Mouse (Mus musculus) heart, embryonic 12.5 days (tissue): ENCODE data around the gene Olfr69. TPM values are rescaled to one million over a fixed set of nuclear protein-coding genes. Genes with fewer than 3 reads are reported as not detected.
"Not testable (repeated sequence)": the region's sequence is repeated elsewhere in the genome, so short reads cannot be mapped to it uniquely, and the experiment has no call there.

ENCODE experiments used
- ATAC-seq: fragments of 200-750 bp; cut with Nextera tagmentation; 2 replicates; pipeline ENCODE4 v1.8.0; 2017; ENCODE audit warnings: moderate TSS enrichment, moderate library complexity; ENCODE audit not compliant: insufficient number of reproducible peaks, low FRiP score
- H3K27ac ChIP-seq: fragments of 300-500 bp; sonication (generic); 2 replicates; pipeline ENCODE4 v1.5.1; 2016; ENCODE audit warnings: mild to moderate bottlenecking, moderate library complexity; ENCODE audit not compliant: poor library complexity, severe bottlenecking
- H3K27me3 ChIP-seq: fragments of 300-500 bp; sonication (generic); replicated peaks from 2 replicates; pipeline ENCODE4 v1.6.1; 2016; ENCODE audit warnings: mild to moderate bottlenecking, moderate library complexity
- H3K36me3 ChIP-seq: fragments of 300-500 bp; sonication (generic); 2 replicates; pipeline ENCODE4 v1.6.1; 2016; ENCODE audit warnings: mild to moderate bottlenecking, moderate library complexity
- H3K4me1 ChIP-seq: fragments of 300-500 bp; sonication (generic); replicated peaks from 2 replicates; pipeline ENCODE4 v1.6.1; 2016; ENCODE audit warnings: mild to moderate bottlenecking
- H3K4me2 ChIP-seq: fragments of 300-500 bp; sonication (generic); 2 replicates; pipeline ENCODE4 v1.6.1; 2016; ENCODE audit warnings: mild to moderate bottlenecking, moderate library complexity
- H3K4me3 ChIP-seq: fragments of 300-500 bp; sonication (generic); 2 replicates; pipeline ENCODE4 v1.5.1; 2016; ENCODE audit warnings: mild to moderate bottlenecking
- H3K9ac ChIP-seq: fragments of 300-500 bp; sonication (generic); 2 replicates; pipeline ENCODE4 v1.6.1; 2016; ENCODE audit warnings: mild to moderate bottlenecking, moderate library complexity
- H3K9me3 ChIP-seq: fragments of 300-500 bp; sonication (generic); replicated peaks from 2 replicates; pipeline ENCODE4 v1.6.1; 2016; ENCODE audit warnings: mild to moderate bottlenecking, moderate library complexity
- WGBS: fragments of 180-500 bp; shearing (Covaris S2); methylation state at CpG from one replicate; pipeline ENCODE4 v1.1.7; 2016; 5-methylcytosine and 5-hydroxymethylcytosine counted together
- polyA plus RNA-seq: library from polyadenylated mRNA; unstranded; fragments of >200 nt; fragmentation: Nextera tagmentation; extraction: Ambion mirVana; gene quantifications from 2 replicates; pipeline ENCODE4 v1.2.1, GENCODE M21; 2016

The Olfr69 gene
- polyA plus RNA-seq, 1 experiment from 2014 or later, result not detected

GRCm38 (mm10) chr7:103806856-103807255, 35.5 kb upstream of the Olfr69 start:
- Histone ChIP-seq H3K4me2 (no peak overlapping the region), H3K36me3 (no peaks in the 10 kb centered on the region), H3K9ac (no peak overlapping the region), H3K4me1 (no peaks in the 10 kb centered on the region; the same call in 1 of the 2 replicates), H3K4me3 (no peak overlapping the region), H3K27me3 (no peaks in the 10 kb centered on the region), H3K9me3 (no peaks in the 10 kb centered on the region), H3K27ac (no peak overlapping the region)
- no peak for ATAC-seq
- WGBS, result 76% methylated on average over 1 of the region's 1 CpGs

GRCm38 (mm10) chr7:103792669-103793388, 21.4 kb upstream of the Olfr69 start:
- Histone ChIP-seq H3K36me3 (no peaks in the 10 kb centered on the region), H3K4me2 (no peak overlapping the region), H3K4me1 (no peaks in the 10 kb centered on the region), H3K27me3 (no peaks in the 10 kb centered on the region), H3K27ac (no peak overlapping the region), H3K9me3 (peaks cover 3% of the 10 kb centered on the region; the same call in 1 of the 2 replicates), H3K9ac (no peak overlapping the region), H3K4me3 (no peak overlapping the region)
- 19% methylated on average over 4 of the region's 4 CpGs for WGBS
- ATAC-seq, result peak; percentile 53; the same call in 1 of the 2 replicates

GRCm38 (mm10) chr7:103791721-103792120, 20.3 kb upstream of the Olfr69 start, which contains the start of gene Olfr67:
TSS of gene Olfr67 (minus strand) at chr7:103791821.
- no peak within 1 kb of the TSS for H3K27ac ChIP-seq
- ATAC-seq, result no peak
- H3K4me3 ChIP-seq, result no peak within 1 kb of the TSS
- peaks cover 3% of the 10 kb centered on the region; the same call in 1 of the 2 replicates for H3K9me3 ChIP-seq
- H3K36me3 ChIP-seq, result no peaks in the 10 kb centered on the region
- 62% methylated on average over 3 of the region's 3 CpGs for WGBS
- no peaks in the 10 kb centered on the region for H3K27me3 ChIP-seq
- no peaks in the 10 kb centered on the region for H3K4me1 ChIP-seq
- H3K9ac ChIP-seq, result no peak within 1 kb of the TSS
- H3K4me2 ChIP-seq, result no peak within 1 kb of the TSS

GRCm38 (mm10) chr7:103779598-103779997, 8.2 kb upstream of the Olfr69 start, which contains the start of gene Olfr68:
TSS of gene Olfr68 (minus strand) at chr7:103779698.
- no peaks in the 10 kb centered on the region for H3K36me3 ChIP-seq
- no peak within 1 kb of the TSS for H3K27ac ChIP-seq
- 79% methylated on average over 3 of the region's 3 CpGs for WGBS
- H3K4me1 ChIP-seq, result no peaks in the 10 kb centered on the region
- H3K9ac ChIP-seq, result no peak within 1 kb of the TSS
- H3K27me3 ChIP-seq, result no peaks in the 10 kb centered on the region
- H3K4me3 ChIP-seq, result no peak within 1 kb of the TSS
- ATAC-seq, result no peak
- no peaks in the 10 kb centered on the region for H3K9me3 ChIP-seq
- no peak within 1 kb of the TSS for H3K4me2 ChIP-seq

- H3K4me1 ChIP-seq, H3K4me3 ChIP-seq, H3K9me3 ChIP-seq, H3K4me2 ChIP-seq, H3K27me3 ChIP-seq, H3K36me3 ChIP-seq, H3K27ac ChIP-seq, ATAC-seq, H3K9ac ChIP-seq: not testable (repeated sequence)
- 51% methylated on average over 4 of the region's 4 CpGs for WGBS
These were observed 6.3 kb upstream of the Olfr69 start for GRCm38 (mm10) chr7:103777652-103778051.

- H3K4me1 ChIP-seq, H3K4me2 ChIP-seq, H3K9me3 ChIP-seq, H3K4me3 ChIP-seq, H3K27ac ChIP-seq, ATAC-seq, H3K9ac ChIP-seq, H3K36me3 ChIP-seq, H3K27me3 ChIP-seq: not testable (repeated sequence)
- 71% methylated on average over 6 of the region's 6 CpGs for WGBS
These were observed 3.7 kb downstream of the Olfr69 start for GRCm38 (mm10) chr7:103767687-103768086.

- 77% methylated on average over 6 of the region's 6 CpGs for WGBS
- H3K9ac ChIP-seq, ATAC-seq, H3K36me3 ChIP-seq, H3K4me3 ChIP-seq, H3K9me3 ChIP-seq, H3K4me2 ChIP-seq, H3K27ac ChIP-seq, H3K4me1 ChIP-seq, H3K27me3 ChIP-seq: not testable (repeated sequence)
These were observed 9.2 kb downstream of the Olfr69 start for GRCm38 (mm10) chr7:103762212-103762611.

GRCm38 (mm10) chr7:103757233-103757632, 14.2 kb downstream of the Olfr69 start, which contains the start of gene Olfr630:
TSS of gene Olfr630 (minus strand) at chr7:103757333.
- 38% methylated on average over 2 of the region's 2 CpGs for WGBS
- ATAC-seq, result no peak
- no peaks in the 10 kb centered on the region for H3K36me3 ChIP-seq

GRCm38 (mm10) chr7:103744843-103745242, 26.6 kb downstream of the Olfr69 start, which contains the start of gene Olfr629:
TSS of gene Olfr629 (minus strand) at chr7:103744943.
- no peaks in the 10 kb centered on the region for H3K27me3 ChIP-seq
- no peak within 1 kb of the TSS for H3K9ac ChIP-seq
- no peak for ATAC-seq

More at GRCm38 (mm10) chr7:103757233-103757632, 14.2 kb downstream of the Olfr69 start, which contains the start of gene Olfr630:
- H3K9ac ChIP-seq, result no peak within 1 kb of the TSS
- no peak within 1 kb of the TSS for H3K27ac ChIP-seq
- no peak within 1 kb of the TSS for H3K4me2 ChIP-seq
- no peaks in the 10 kb centered on the region for H3K4me1 ChIP-seq
- no peaks in the 10 kb centered on the region for H3K27me3 ChIP-seq
- no peaks in the 10 kb centered on the region for H3K9me3 ChIP-seq
- no peak within 1 kb of the TSS for H3K4me3 ChIP-seq

GRCm38 (mm10) chr7:103730074-103730473, 41.3 kb downstream of the Olfr69 start, which contains the start of gene Olfr628:
TSS of gene Olfr628 (plus strand) at chr7:103730374.
- no peak for ATAC-seq
- 85% methylated on average over 1 of the region's 1 CpGs for WGBS
- no peak within 1 kb of the TSS for H3K4me2 ChIP-seq

More at GRCm38 (mm10) chr7:103744843-103745242, 26.6 kb downstream of the Olfr69 start, which contains the start of gene Olfr629:
- Histone ChIP-seq H3K36me3 (no peaks in the 10 kb centered on the region), H3K4me2 (no peak within 1 kb of the TSS), H3K4me1 (no peaks in the 10 kb centered on the region), H3K27ac (no peak within 1 kb of the TSS), H3K4me3 (no peak within 1 kb of the TSS), H3K9me3 (no peaks in the 10 kb centered on the region)
- 76% methylated on average over 2 of the region's 2 CpGs for WGBS

GRCm38 (mm10) chr7:103716398-103716797, 55.0 kb downstream of the Olfr69 start:
- H3K4me3 ChIP-seq, H3K27ac ChIP-seq, H3K4me2 ChIP-seq, H3K27me3 ChIP-seq, H3K36me3 ChIP-seq, H3K9ac ChIP-seq, H3K9me3 ChIP-seq, ATAC-seq, H3K4me1 ChIP-seq: not testable (repeated sequence)
- WGBS, result 97% methylated on average over 1 of the region's 1 CpGs

More at GRCm38 (mm10) chr7:103730074-103730473, 41.3 kb downstream of the Olfr69 start, which contains the start of gene Olfr628:
- Histone ChIP-seq H3K27me3 (no peaks in the 10 kb centered on the region), H3K4me3 (no peak within 1 kb of the TSS), H3K27ac (no peak within 1 kb of the TSS), H3K4me1 (no peaks in the 10 kb centered on the region), H3K9me3 (no peaks in the 10 kb centered on the region), H3K36me3 (no peaks in the 10 kb centered on the region), H3K9ac (no peak within 1 kb of the TSS)
